21 mouse cellular contexts compared by ENCODE assay signal in genomic region chr2:153119488-153119887, GRCm38 (mm10). TPM values are rescaled to one million over a fixed set of nuclear protein-coding genes. Genes with fewer than 3 reads are reported as not detected.
"Had no signal": no experiment of that assay in that cellular context is flagged by ENCODE, and none has a peak within 500 bp of the region (broad histone marks: within the 10 kb centered on the region; RNA-seq: fewer than 3 reads in every experiment).

No protein-coding gene starts in this region.

- H3K9ac ChIP-seq: liver, embryonic 15.5 days; liver, postnatal 0 days; lung, embryonic 15.5 days; midbrain, embryonic 13.5 days; neural tube, embryonic 13.5 days; neural tube, embryonic 15.5 days had no signal

- H3K4me3 ChIP-seq: liver, embryonic 15.5 days; lung, embryonic 15.5 days; midbrain, embryonic 10.5 days; midbrain, embryonic 13.5 days; myocyte; neural tube, embryonic 13.5 days; neural tube, embryonic 15.5 days had no signal

- H3K27me3 ChIP-seq: liver, embryonic 15.5 days; lung, embryonic 15.5 days; midbrain, embryonic 13.5 days; neural tube, embryonic 13.5 days; neural tube, embryonic 15.5 days had no signal

- H3K4me2 ChIP-seq: liver, embryonic 15.5 days; lung, embryonic 15.5 days; midbrain, embryonic 13.5 days; neural tube, embryonic 13.5 days; neural tube, embryonic 15.5 days had no signal

- H3K27ac ChIP-seq: liver, embryonic 15.5 days; lung, embryonic 15.5 days; midbrain, embryonic 10.5 days; midbrain, embryonic 13.5 days; neural tube, embryonic 13.5 days; neural tube, embryonic 15.5 days had no signal

- H3K9me3 ChIP-seq: liver, embryonic 15.5 days; lung, embryonic 15.5 days; midbrain, embryonic 10.5 days; midbrain, embryonic 13.5 days; neural tube, embryonic 13.5 days; neural tube, embryonic 15.5 days had no signal

- H3K4me1 ChIP-seq: lung, embryonic 15.5 days; midbrain, embryonic 10.5 days; midbrain, embryonic 13.5 days; neural tube, embryonic 13.5 days; neural tube, embryonic 15.5 days had no signal

- DNase-seq: lung, adult 2 months; lung, postnatal 14 days; lung, postnatal 36 days; retina, postnatal 1 day; right cerebral cortex, adult 18-20 months; right cerebral cortex, postnatal 25 days; right cerebral cortex, postnatal 4 days; thymus, adult 18-20 months; thymus, postnatal 14 days; thymus, postnatal 36 days had no signal

- H3K36me3 ChIP-seq: liver, embryonic 15.5 days; lung, embryonic 15.5 days; midbrain, embryonic 10.5 days; midbrain, embryonic 13.5 days; neural tube, embryonic 13.5 days; neural tube, embryonic 15.5 days had no signal

- ATAC-seq: lung, postnatal 0 days; midbrain, embryonic 13.5 days; midbrain, embryonic 16.5 days had no signal

RNA-seq across cellular contexts. Expression of gene Ccm2l, which starts 53.7 kb away (rescaled TPM):
- total RNA-seq: megakaryocyte-erythroid progenitor cell, adult 5-6 weeks had no signal
- polyA plus RNA-seq: myocyte had no signal
